Mouse (Mus musculus): ENCODE data around the gene Tmeff1. TPM values are rescaled to one million over a fixed set of nuclear protein-coding genes. Genes with fewer than 3 reads are reported as not detected.

The Tmeff1 gene
- polyA plus RNA-seq, 1 experiment: 106 TPM

GRCm38 (mm10) chr4:48543071-48543865, 41.7 kb upstream of the Tmeff1 start:
- Histone ChIP-seq H3K27ac (ENCODE audit: insufficient read depth, low read length) (no peak overlapping the region), H3K4me1 (ENCODE audit: control insufficient read depth, insufficient read depth, low read length) (peaks cover 6% of the 10 kb centered on the region), H3K4me3 (ENCODE audit: insufficient read depth, low read length) (no peak overlapping the region)
- no peak for TF ChIP-seq CTCF (IDR thresholded peaks at IDR 0.05; ENCODE audit: extremely low read depth, insufficient read depth, low read length)
- no peak for TF ChIP-seq POLR2A (IDR thresholded peaks at IDR 0.05; ENCODE audit: extremely low read depth, insufficient read depth, low read length)

GRCm38 (mm10) chr4:48544141-48544540, 40.8 kb upstream of the Tmeff1 start:
- Histone ChIP-seq H3K27ac (ENCODE audit: insufficient read depth, low read length) (no peak overlapping the region), H3K4me3 (ENCODE audit: insufficient read depth, low read length) (no peak overlapping the region), H3K4me1 (ENCODE audit: control insufficient read depth, insufficient read depth, low read length) (peaks cover 7% of the 10 kb centered on the region)
- TF ChIP-seq CTCF (IDR thresholded peaks at IDR 0.05; ENCODE audit: extremely low read depth, insufficient read depth, low read length): no peak
- no peak for TF ChIP-seq POLR2A (IDR thresholded peaks at IDR 0.05; ENCODE audit: extremely low read depth, insufficient read depth, low read length)

GRCm38 (mm10) chr4:48545966-48546365, 39.0 kb upstream of the Tmeff1 start:
- TF ChIP-seq POLR2A (IDR thresholded peaks at IDR 0.05; ENCODE audit: extremely low read depth, insufficient read depth, low read length) (no peak), CTCF (IDR thresholded peaks at IDR 0.05; ENCODE audit: extremely low read depth, insufficient read depth, low read length) (no peak)
- Histone ChIP-seq H3K4me3 (ENCODE audit: insufficient read depth, low read length) (no peak overlapping the region), H3K27ac (ENCODE audit: insufficient read depth, low read length) (no peak overlapping the region), H3K4me1 (ENCODE audit: control insufficient read depth, insufficient read depth, low read length) (peaks cover 7% of the 10 kb centered on the region)

- Histone ChIP-seq H3K27ac (ENCODE audit: insufficient read depth, low read length) (no peak overlapping the region), H3K4me3 (ENCODE audit: insufficient read depth, low read length) (no peak overlapping the region), H3K4me1 (ENCODE audit: control insufficient read depth, insufficient read depth, low read length) (peaks cover 5% of the 10 kb centered on the region)
- TF ChIP-seq POLR2A (IDR thresholded peaks at IDR 0.05; ENCODE audit: extremely low read depth, insufficient read depth, low read length) (no peak), CTCF (IDR thresholded peaks at IDR 0.05; ENCODE audit: extremely low read depth, insufficient read depth, low read length) (no peak)
These were observed 38.1 kb upstream of the Tmeff1 start for GRCm38 (mm10) chr4:48546568-48547496.

- peaks cover 4% of the 10 kb centered on the region for H3K4me1 ChIP-seq (ENCODE audit: control insufficient read depth, insufficient read depth, low read length)
- TF ChIP-seq CTCF (IDR thresholded peaks at IDR 0.05; ENCODE audit: extremely low read depth, insufficient read depth, low read length): no peak
- TF ChIP-seq POLR2A (IDR thresholded peaks at IDR 0.05; ENCODE audit: extremely low read depth, insufficient read depth, low read length): no peak
- H3K27ac ChIP-seq (ENCODE audit: insufficient read depth, low read length): no peak overlapping the region
- H3K4me3 ChIP-seq (ENCODE audit: insufficient read depth, low read length): no peak overlapping the region
These were observed 36.5 kb upstream of the Tmeff1 start for GRCm38 (mm10) chr4:48548393-48549045.

GRCm38 (mm10) chr4:48549661-48550060, 35.3 kb upstream of the Tmeff1 start:
- H3K4me1 ChIP-seq (ENCODE audit: control insufficient read depth, insufficient read depth, low read length): peaks cover 4% of the 10 kb centered on the region
- no peak for TF ChIP-seq POLR2A (IDR thresholded peaks at IDR 0.05; ENCODE audit: extremely low read depth, insufficient read depth, low read length)
- no peak overlapping the region for H3K4me3 ChIP-seq (ENCODE audit: insufficient read depth, low read length)
- no peak overlapping the region for H3K27ac ChIP-seq (ENCODE audit: insufficient read depth, low read length)

GRCm38 (mm10) chr4:48552486-48553064, 32.4 kb upstream of the Tmeff1 start:
- Histone ChIP-seq H3K4me3 (ENCODE audit: insufficient read depth, low read length) (no peak overlapping the region), H3K4me1 (ENCODE audit: control insufficient read depth, insufficient read depth, low read length) (peaks cover 2% of the 10 kb centered on the region), H3K27ac (ENCODE audit: insufficient read depth, low read length) (no peak overlapping the region)
- TF ChIP-seq POLR2A (IDR thresholded peaks at IDR 0.05; ENCODE audit: extremely low read depth, insufficient read depth, low read length) (no peak), CTCF (IDR thresholded peaks at IDR 0.05; ENCODE audit: extremely low read depth, insufficient read depth, low read length) (no peak)

- no peaks in the 10 kb centered on the region; the same call in 1 of the 2 replicates for H3K4me1 ChIP-seq (ENCODE audit: control insufficient read depth, insufficient read depth, low read length)
- TF ChIP-seq CTCF (IDR thresholded peaks at IDR 0.05; ENCODE audit: extremely low read depth, insufficient read depth, low read length): no peak
- no peak for TF ChIP-seq POLR2A (IDR thresholded peaks at IDR 0.05; ENCODE audit: extremely low read depth, insufficient read depth, low read length)
- no peak overlapping the region for H3K4me3 ChIP-seq (ENCODE audit: insufficient read depth, low read length)
- no peak overlapping the region for H3K27ac ChIP-seq (ENCODE audit: insufficient read depth, low read length)
These were observed 30.8 kb upstream of the Tmeff1 start for GRCm38 (mm10) chr4:48554132-48554531.

GRCm38 (mm10) chr4:48555729-48556128, 29.2 kb upstream of the Tmeff1 start:
- no peaks in the 10 kb centered on the region; the same call in 1 of the 2 replicates for H3K4me1 ChIP-seq (ENCODE audit: control insufficient read depth, insufficient read depth, low read length)
- no peak overlapping the region for H3K4me3 ChIP-seq (ENCODE audit: insufficient read depth, low read length)
- H3K27ac ChIP-seq (ENCODE audit: insufficient read depth, low read length): no peak overlapping the region
- TF ChIP-seq POLR2A (IDR thresholded peaks at IDR 0.05; ENCODE audit: extremely low read depth, insufficient read depth, low read length): no peak
- peak; percentile 45; the same call in 1 of the 2 replicates for TF ChIP-seq CTCF (IDR thresholded peaks at IDR 0.05; ENCODE audit: extremely low read depth, insufficient read depth, low read length)

Data from cortical plate, adult 2 months (tissue).